Mouse (Mus musculus): ENCODE measurements at regions not wholly inside any gene's neighbourhood (a gene's known extent, or its start where the extent isn't known, plus 50 kb on each side); places are given as distances from the start of the nearest gene placed in this dataset.

- TF ChIP-seq CTCF (IDR thresholded peaks at IDR 0.05; ENCODE audit: insufficient read depth, low read length) (no peak), POLR2A (IDR thresholded peaks at IDR 0.05; ENCODE audit: borderline replicate concordance, extremely low read depth, low read depth, low read length) (no peak)
These were observed 76.9 kb upstream of the A530016L24Rik start for GRCm38 (mm10) chr12:112412351-112412697.
